Mouse (Mus musculus) liver, embryonic 16.5 days (tissue): ENCODE measurements around the gene Arhgdig. TPM values are rescaled to one million over a fixed set of nuclear protein-coding genes. Genes with fewer than 3 reads are reported as not detected.

ENCODE experiments used
- ATAC-seq: fragments of 200-750 bp; cut with Nextera tagmentation; 2 replicates; pipeline ENCODE4 v1.8.0; 2017; ENCODE audit warnings: low read depth, mild to moderate bottlenecking, moderate number of reproducible peaks, moderate library complexity
- H3K27ac ChIP-seq: fragments of 300-500 bp; sonication (generic); 2 replicates; pipeline ENCODE4 v1.5.1; 2014; ENCODE audit warnings: mild to moderate bottlenecking, low read length
- H3K27me3 ChIP-seq: fragments of 300-500 bp; sonication (generic); 2 replicates; pipeline ENCODE4 v1.6.1; 2014; ENCODE audit warnings: low read depth, low read length, mixed read lengths; ENCODE audit not compliant: control insufficient read depth, insufficient read depth
- H3K36me3 ChIP-seq: fragments of 300-500 bp; sonication (generic); 2 replicates; pipeline ENCODE4 v1.6.1; 2014; ENCODE audit warnings: mild to moderate bottlenecking; ENCODE audit not compliant: control insufficient read depth, insufficient read depth
- H3K4me1 ChIP-seq: fragments of 300-500 bp; sonication (generic); 2 replicates; pipeline ENCODE4 v1.6.1; 2014; ENCODE audit warnings: low read depth, low read length, mixed read lengths; ENCODE audit not compliant: control insufficient read depth
- H3K4me2 ChIP-seq: fragments of 300-500 bp; sonication (generic); 2 replicates; pipeline ENCODE4 v1.6.1; 2014; ENCODE audit warnings: low read depth, low read length, mixed read lengths
- H3K4me3 ChIP-seq: fragments of 300-500 bp; sonication (generic); 2 replicates; pipeline ENCODE4 v1.5.1; 2014; ENCODE audit warnings: low read depth, mild to moderate bottlenecking, low read length
- H3K9ac ChIP-seq: fragments of 300-500 bp; sonication (generic); 2 replicates; pipeline ENCODE4 v1.6.1; 2014; ENCODE audit warnings: low read depth, low read length
- H3K9me3 ChIP-seq: fragments of 300-500 bp; sonication (generic); replicated peaks from 2 replicates; pipeline ENCODE4 v1.6.1; 2016; ENCODE audit warnings: low read length; ENCODE audit not compliant: control insufficient read depth
- WGBS: fragments of 180-500 bp; shearing (Covaris S2); extraction: QIAGEN DNeasy Blood & Tissue Kit; methylation state at CpG from one replicate; pipeline ENCODE4 v1.1.7; 2014; ENCODE audit not compliant: insufficient replicate concordance; 5-methylcytosine and 5-hydroxymethylcytosine counted together
- polyA plus RNA-seq: library from polyadenylated mRNA; unstranded; fragments of >200 nt; fragmentation: Nextera tagmentation; extraction: Ambion mirVana; gene quantifications from 2 replicates; pipeline ENCODE4 v1.2.1, GENCODE M21; 2015

Gene Arhgdig
- polyA plus RNA-seq, 1 experiment from 2014 or later, result 3.3 TPM

DNA sequence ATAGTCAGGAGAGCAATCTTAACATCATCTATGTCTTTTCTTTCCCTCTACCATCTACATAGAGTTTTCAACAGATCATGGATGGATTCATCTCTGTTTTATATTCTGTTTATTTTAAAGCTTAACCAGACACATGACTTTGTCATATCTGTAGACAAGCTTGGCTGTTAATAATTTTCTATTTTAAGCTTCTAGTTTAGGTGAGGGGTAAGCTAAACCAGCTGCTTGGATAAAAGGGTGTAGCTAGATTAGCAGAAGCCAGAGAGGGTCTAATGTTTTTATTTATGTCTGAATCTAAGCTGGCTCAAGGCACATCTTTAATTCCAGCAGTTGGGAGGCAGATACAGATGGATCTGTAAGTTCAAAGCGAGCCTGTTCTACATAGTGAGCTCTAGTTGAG, 44.9 kb downstream of the Arhgdig start:
- Histone ChIP-seq H3K27me3 (no peaks in the 10 kb centered on the region), H3K4me2 (no peak overlapping the region), H3K4me3 (no peak overlapping the region), H3K9me3 (no peaks in the 10 kb centered on the region), H3K27ac (no peak overlapping the region), H3K4me1 (no peaks in the 10 kb centered on the region), H3K9ac (no peak overlapping the region), H3K36me3 (no peaks in the 10 kb centered on the region)
- 79% methylated on average over 1 of the region's 1 CpGs for WGBS
- no peak for ATAC-seq

DNA sequence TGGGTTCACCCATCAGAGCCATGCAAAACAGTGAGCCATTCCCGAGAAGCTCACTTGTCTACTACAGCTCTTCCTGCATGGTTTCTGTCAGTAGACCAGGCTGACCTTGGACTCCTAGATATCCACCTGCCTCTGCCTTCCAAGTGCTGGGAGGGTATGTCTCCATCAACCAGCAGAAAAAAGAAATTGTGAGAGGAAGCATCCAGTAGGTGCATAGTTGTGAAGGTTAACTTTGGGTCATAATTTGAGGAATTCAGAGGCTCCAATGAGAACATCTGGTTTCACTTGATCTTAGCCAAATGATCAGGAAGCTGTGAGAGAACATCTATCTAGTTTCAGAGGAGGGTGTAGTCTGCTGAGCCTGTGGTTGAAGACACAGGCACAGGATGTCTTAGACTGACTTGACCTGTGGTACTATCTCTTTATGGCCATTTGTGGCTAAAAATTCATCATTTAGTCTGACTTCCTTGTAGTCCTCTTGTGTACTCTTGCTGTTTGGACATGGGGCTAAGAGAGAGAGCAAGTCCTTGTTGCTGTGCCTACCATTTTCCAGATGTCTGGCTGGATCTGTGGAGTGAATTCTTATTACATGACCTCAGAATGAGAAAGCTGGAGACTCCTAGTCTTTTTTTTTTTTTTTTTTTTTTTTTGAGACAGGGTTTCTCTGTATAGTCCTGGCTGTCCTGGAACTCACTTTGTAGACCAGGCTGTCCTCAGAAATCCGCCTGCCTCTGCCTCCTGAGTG, 55.5 kb downstream of the Arhgdig start:
- no peak for ATAC-seq
- Histone ChIP-seq H3K27ac (no peak overlapping the region), H3K9ac (no peak overlapping the region), H3K4me3 (no peak overlapping the region), H3K27me3 (no peaks in the 10 kb centered on the region), H3K36me3 (peaks cover 8% of the 10 kb centered on the region), H3K4me2 (no peak overlapping the region), H3K9me3 (no peaks in the 10 kb centered on the region), H3K4me1 (no peaks in the 10 kb centered on the region)
- 74% methylated on average over 2 of the region's 2 CpGs for WGBS

Other genes with a start within 250 kb of the Arhgdig start
- gene Capn15, start 222.0 kb downstream of the Arhgdig start, polyA plus RNA-seq, result 8.0 and 9.9 TPM in 2 replicates
- 1.4 and 1.7 TPM in 2 replicates for gene Rab11fip3, start 138.2 kb downstream of the Arhgdig start, polyA plus RNA-seq
- 21.2 and 26.3 TPM in 2 replicates for gene Decr2, start 117.4 kb downstream of the Arhgdig start, polyA plus RNA-seq
- 30.1 and 30.9 TPM in 2 replicates for gene Nme4, start 112.2 kb downstream of the Arhgdig start, polyA plus RNA-seq
- 1.2 and 1.6 TPM in 2 replicates for gene Tmem8, start 94.5 kb downstream of the Arhgdig start, polyA plus RNA-seq
- gene Mrpl28, start 84.3 kb downstream of the Arhgdig start, polyA plus RNA-seq, result 106 and 117 TPM in 2 replicates
- 2.3 and 2.6 TPM in 2 replicates for gene Axin1, start 69.1 kb downstream of the Arhgdig start, polyA plus RNA-seq
- gene Pdia2, start 8.7 kb downstream of the Arhgdig start, polyA plus RNA-seq, result 55.6 and 65.1 TPM in 2 replicates
- gene Rgs11, start 4.8 kb downstream of the Arhgdig start, polyA plus RNA-seq, result 0.48 and 0.63 TPM in 2 replicates
- gene Fam234a, start 36.5 kb upstream of the Arhgdig start, polyA plus RNA-seq, result 18.5 and 21.4 TPM in 2 replicates
- 25.4 and 26.8 TPM in 2 replicates for gene Luc7l, start 45.1 kb upstream of the Arhgdig start, polyA plus RNA-seq
- 0.04 and 0.07 TPM in 2 replicates for gene Neurl1b, start 207.0 kb upstream of the Arhgdig start, polyA plus RNA-seq